Mouse (Mus musculus) heart, embryonic 11.5 days (tissue): ENCODE results near the gene Rplp0. TPM values are rescaled to one million over a fixed set of nuclear protein-coding genes. Genes with fewer than 3 reads are reported as not detected.
A peak's percentile ranks its signal among the peaks of the same experiment; 100 is the strongest.

ENCODE experiments used
- ATAC-seq: fragments of 200-750 bp; cut with Nextera tagmentation; replicated peaks from 2 replicates; pipeline ENCODE4 v1.8.0; 2017; ENCODE audit warnings: moderate library complexity; ENCODE audit not compliant: insufficient number of reproducible peaks, low FRiP score, low TSS enrichment
- H3K27ac ChIP-seq: fragments of 300-500 bp; sonication (generic); 2 replicates; pipeline ENCODE4 v1.5.1; 2014; ENCODE audit warnings: mild to moderate bottlenecking, low read depth, low read length
- H3K27me3 ChIP-seq: fragments of 300-500 bp; sonication (generic); 2 replicates; pipeline ENCODE4 v1.6.1; 2014; ENCODE audit warnings: mild to moderate bottlenecking, low read length, mixed read lengths; ENCODE audit not compliant: control insufficient read depth, insufficient read depth
- H3K36me3 ChIP-seq: fragments of 300-500 bp; sonication (generic); 2 replicates; pipeline ENCODE4 v1.6.1; 2014; ENCODE audit warnings: mild to moderate bottlenecking, low read length, moderate library complexity, mixed read lengths; ENCODE audit not compliant: control insufficient read depth, insufficient read depth
- H3K4me1 ChIP-seq: fragments of 300-500 bp; sonication (generic); 2 replicates; pipeline ENCODE4 v1.6.1; 2014; ENCODE audit warnings: low read length; ENCODE audit not compliant: control insufficient read depth, insufficient read depth
- H3K4me2 ChIP-seq: fragments of 300-500 bp; sonication (generic); 2 replicates; pipeline ENCODE4 v1.6.1; 2014; ENCODE audit warnings: mild to moderate bottlenecking, moderate library complexity
- H3K4me3 ChIP-seq: fragments of 300-500 bp; sonication (generic); 2 replicates; pipeline ENCODE4 v1.5.1; 2014; ENCODE audit warnings: low read depth, low read length
- H3K9ac ChIP-seq: fragments of 300-500 bp; sonication (generic); 2 replicates; pipeline ENCODE4 v1.6.1; 2014; ENCODE audit warnings: mild to moderate bottlenecking, low read depth, low read length, moderate library complexity
- H3K9me3 ChIP-seq: fragments of 300-500 bp; sonication (generic); replicated peaks from 2 replicates; pipeline ENCODE4 v1.6.1; 2016; ENCODE audit warnings: low read length; ENCODE audit not compliant: control insufficient read depth
- WGBS: fragments of 180-500 bp; shearing (Covaris S2); extraction: QIAGEN DNeasy Blood & Tissue Kit; methylation state at CpG from one replicate; pipeline ENCODE4 v1.1.7; 2014; ENCODE audit not compliant: insufficient replicate concordance; 5-methylcytosine and 5-hydroxymethylcytosine counted together
- polyA plus RNA-seq: library from polyadenylated mRNA; unstranded; fragments of >200 nt; fragmentation: Nextera tagmentation; extraction: Ambion mirVana; gene quantifications from 2 replicates; pipeline ENCODE4 v1.2.1, GENCODE M21; 2014

The Rplp0 gene
- polyA plus RNA-seq, 1 experiment from 2014 or later, result 1,275 TPM

DNA sequence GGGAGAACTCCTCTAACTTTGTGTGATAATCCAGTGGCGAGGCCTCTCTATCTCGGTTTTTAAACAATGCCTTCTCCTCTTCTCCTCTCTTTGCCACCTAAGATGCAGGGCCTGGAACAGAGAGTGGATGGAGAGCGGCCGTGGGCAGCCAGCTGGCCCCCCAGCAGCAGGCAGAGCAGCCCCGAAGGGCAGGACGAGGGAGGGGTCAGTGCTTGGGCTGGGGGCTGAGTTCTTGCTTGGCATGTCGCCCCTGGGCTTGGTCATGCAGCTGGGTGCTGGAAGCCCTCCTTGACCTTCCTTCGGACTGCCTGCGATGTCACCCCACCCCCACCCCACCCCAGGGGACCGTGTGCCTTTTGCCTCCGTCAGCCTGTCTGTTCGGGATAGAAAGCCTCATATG, 7.9 kb upstream of the Rplp0 start:
- H3K9ac ChIP-seq, result 0 out of 2 replicates have a peak overlapping the region, but pooled peaks have one; percentile 22

DNA sequence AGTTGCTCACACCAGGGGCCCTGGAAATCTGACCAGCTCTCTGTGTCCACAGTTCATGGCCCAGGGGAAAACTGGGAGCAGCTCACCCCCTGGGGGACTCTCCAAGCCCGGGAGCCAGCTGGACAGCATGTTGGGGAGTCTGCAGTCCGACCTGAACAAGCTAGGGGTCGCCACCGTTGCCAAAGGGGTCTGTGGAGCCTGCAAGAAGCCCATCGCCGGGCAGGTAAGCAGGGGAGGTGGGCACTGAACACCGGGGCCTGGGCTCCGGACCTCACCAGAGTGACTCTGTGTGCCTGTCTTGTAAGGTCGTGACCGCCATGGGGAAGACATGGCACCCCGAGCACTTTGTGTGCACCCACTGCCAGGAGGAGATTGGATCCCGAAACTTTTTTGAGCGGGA, 7.5 kb upstream of the Rplp0 start:
- no peaks in the 10 kb centered on the region for H3K9me3 ChIP-seq
- H3K36me3 ChIP-seq, result peaks cover 25% of the 10 kb centered on the region
- 74% methylated on average over 13 of the region's 13 CpGs for WGBS
- H3K9ac ChIP-seq, result no peak overlapping the region
- peaks cover 12% of the 10 kb centered on the region for H3K4me1 ChIP-seq
- no peaks in the 10 kb centered on the region for H3K27me3 ChIP-seq
- H3K4me2 ChIP-seq, result no peak overlapping the region
- no peak overlapping the region for H3K4me3 ChIP-seq
- ATAC-seq, result no peak
- no peak overlapping the region for H3K27ac ChIP-seq

More for the DNA sequence above, 7.9 kb upstream of the Rplp0 start:
- WGBS, result 62% methylated on average over 12 of the region's 12 CpGs
- no peaks in the 10 kb centered on the region for H3K27me3 ChIP-seq
- ATAC-seq, result no peak
- H3K4me1 ChIP-seq, result peaks cover 16% of the 10 kb centered on the region
- peaks cover 28% of the 10 kb centered on the region for H3K36me3 ChIP-seq
- H3K9me3 ChIP-seq, result no peaks in the 10 kb centered on the region
- H3K27ac ChIP-seq, result no peak overlapping the region
- no peak overlapping the region for H3K4me2 ChIP-seq
- H3K4me3 ChIP-seq, result no peak overlapping the region

DNA sequence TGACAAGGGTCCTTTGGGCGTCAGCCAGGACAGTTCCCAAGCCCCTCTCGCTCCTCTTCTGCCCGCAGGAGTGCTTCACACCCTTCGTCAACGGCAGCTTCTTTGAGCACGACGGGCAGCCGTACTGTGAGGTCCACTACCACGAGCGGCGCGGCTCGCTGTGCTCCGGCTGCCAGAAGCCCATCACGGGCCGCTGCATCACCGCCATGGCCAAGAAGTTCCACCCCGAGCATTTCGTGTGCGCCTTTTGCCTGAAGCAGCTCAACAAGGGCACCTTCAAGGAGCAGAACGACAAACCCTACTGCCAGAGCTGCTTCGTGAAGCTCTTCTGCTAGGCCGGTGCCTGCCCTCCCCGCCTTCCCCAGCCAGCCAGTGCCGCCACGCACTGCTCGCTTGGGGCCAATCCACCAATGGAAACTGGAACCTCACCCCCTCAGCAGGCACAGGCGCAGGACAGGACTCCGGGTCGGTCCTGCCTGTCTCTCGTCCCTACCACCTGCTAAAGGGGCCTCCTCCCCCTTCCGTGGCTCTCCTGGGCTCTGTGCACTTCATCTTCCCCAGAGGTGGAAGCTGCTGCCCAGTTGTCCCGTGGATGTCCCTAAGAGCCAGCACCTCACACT, 5.4 kb upstream of the Rplp0 start:
- no peaks in the 10 kb centered on the region for H3K27me3 ChIP-seq
- no peak overlapping the region for H3K27ac ChIP-seq
- no peak overlapping the region for H3K9ac ChIP-seq
- no peak overlapping the region for H3K4me3 ChIP-seq
- ATAC-seq, result no peak
- H3K9me3 ChIP-seq, result no peaks in the 10 kb centered on the region
- peaks cover 7% of the 10 kb centered on the region; the same call in 1 of the 2 replicates for H3K4me1 ChIP-seq
- H3K36me3 ChIP-seq, result peaks cover 19% of the 10 kb centered on the region
- no peak overlapping the region for H3K4me2 ChIP-seq
- WGBS, result 80% methylated on average over 33 of the region's 33 CpGs

DNA sequence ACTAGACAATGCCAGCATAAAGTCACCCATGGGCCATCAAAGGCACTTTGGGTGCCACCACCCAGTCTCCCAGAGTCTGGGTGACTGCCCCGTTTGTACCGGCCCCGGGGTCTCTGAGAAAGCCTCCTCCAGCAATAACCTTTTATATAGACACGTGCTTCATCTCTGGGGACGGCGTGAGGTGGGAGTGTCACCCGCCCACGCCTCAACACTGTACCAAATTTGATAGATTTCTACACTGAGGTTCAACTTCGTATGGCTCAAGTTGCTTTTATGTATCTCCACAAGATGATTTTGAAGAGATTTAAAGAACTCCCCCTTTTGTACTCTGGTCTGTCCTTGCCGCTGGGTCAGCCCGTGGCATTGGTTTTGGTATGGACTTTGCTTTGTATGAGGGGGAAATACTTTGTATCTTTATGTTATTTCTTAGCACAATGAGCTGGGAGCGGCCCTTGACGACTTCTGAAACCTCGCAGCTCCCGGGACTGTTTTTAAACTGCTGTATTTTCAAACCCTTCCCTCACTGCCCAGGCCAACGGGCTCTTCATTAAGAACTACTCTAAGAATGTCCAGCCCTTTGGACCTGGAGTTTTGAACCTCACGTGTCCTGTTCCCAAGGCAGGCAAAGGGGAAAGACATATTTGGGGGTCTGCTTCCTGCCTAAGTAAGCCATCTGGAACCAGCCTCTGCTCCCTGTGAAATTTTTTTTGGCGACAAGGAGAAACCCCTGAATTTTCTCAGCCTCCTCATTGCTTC, 4.6 kb upstream of the Rplp0 start:
- Histone ChIP-seq H3K4me3 (no peak overlapping the region), H3K36me3 (peaks cover 18% of the 10 kb centered on the region), H3K27ac (no peak overlapping the region), H3K4me1 (peaks cover 7% of the 10 kb centered on the region; the same call in 1 of the 2 replicates), H3K4me2 (no peak overlapping the region), H3K9ac (no peak overlapping the region), H3K27me3 (no peaks in the 10 kb centered on the region), H3K9me3 (no peaks in the 10 kb centered on the region)
- 85% methylated on average over 18 of the region's 18 CpGs for WGBS
- no peak for ATAC-seq

DNA sequence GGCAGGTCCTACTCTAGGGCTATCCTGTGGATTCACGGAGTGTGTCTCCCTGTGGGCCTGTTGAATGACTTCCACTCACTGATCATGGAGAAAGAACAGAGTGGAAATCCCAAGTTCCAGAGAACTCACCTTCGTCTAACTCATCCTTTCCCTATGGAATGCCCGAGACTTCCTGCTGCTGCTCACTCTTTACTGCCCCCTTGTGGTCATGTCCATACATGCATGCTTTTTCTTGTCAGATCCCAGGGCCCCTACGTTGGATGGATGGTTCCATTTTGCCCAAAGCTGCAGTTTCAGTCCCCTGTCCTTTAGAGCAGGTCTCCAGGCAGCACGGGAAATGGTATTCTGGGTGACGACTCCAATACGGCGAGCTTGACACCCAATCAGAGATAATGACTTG, 3.0 kb upstream of the Rplp0 start:
- no peak for ATAC-seq
- no peak overlapping the region for H3K27ac ChIP-seq
- peaks cover 13% of the 10 kb centered on the region for H3K4me1 ChIP-seq
- H3K4me2 ChIP-seq, result peak overlapping the region; percentile 25; the same call in 1 of the 2 replicates
- peaks cover 22% of the 10 kb centered on the region for H3K36me3 ChIP-seq
- H3K9ac ChIP-seq, result no peak overlapping the region
- no peaks in the 10 kb centered on the region for H3K9me3 ChIP-seq
- no peaks in the 10 kb centered on the region for H3K27me3 ChIP-seq
- H3K4me3 ChIP-seq, result no peak overlapping the region
- WGBS, result 10% methylated on average over 8 of the region's 8 CpGs

DNA sequence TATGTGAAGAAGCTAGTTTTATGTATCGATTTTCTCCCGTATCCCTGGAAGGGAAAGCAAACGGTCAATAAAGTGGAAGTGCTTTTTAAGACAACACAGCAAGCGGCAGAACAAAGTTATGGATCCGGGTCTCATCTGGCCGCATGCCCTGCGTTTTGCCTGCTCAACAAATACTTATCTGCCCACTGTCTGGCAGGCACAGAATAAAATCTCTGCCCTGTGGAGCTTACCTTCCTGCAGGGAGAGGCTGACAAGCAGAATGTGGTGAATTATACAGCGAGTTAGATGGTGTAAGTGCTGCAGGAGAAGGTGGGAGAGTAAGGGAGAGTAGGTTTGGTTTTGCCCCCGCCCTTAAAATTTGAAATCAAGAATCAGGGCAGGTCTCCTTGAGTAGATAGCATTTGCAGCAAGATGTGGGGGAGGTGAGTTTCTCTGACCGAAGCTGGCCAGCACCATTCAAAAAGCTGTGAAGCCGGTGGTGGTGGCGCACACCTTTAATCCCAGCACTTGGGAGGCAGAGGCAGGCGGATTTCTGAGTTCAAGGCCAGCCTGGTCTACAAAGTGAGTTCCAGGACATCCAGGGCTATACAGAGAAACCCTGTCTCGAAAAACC, 979 bp upstream of the Rplp0 start:
- peaks cover 30% of the 10 kb centered on the region for H3K36me3 ChIP-seq
- no peak overlapping the region for H3K4me3 ChIP-seq
- H3K9ac ChIP-seq, result no peak overlapping the region
- 86% methylated on average over 14 of the region's 14 CpGs for WGBS
- ATAC-seq, result no peak
- H3K9me3 ChIP-seq, result no peaks in the 10 kb centered on the region
- H3K4me2 ChIP-seq, result no peak overlapping the region
- peaks cover 14% of the 10 kb centered on the region for H3K4me1 ChIP-seq
- no peaks in the 10 kb centered on the region for H3K27me3 ChIP-seq
- no peak overlapping the region for H3K27ac ChIP-seq

DNA sequence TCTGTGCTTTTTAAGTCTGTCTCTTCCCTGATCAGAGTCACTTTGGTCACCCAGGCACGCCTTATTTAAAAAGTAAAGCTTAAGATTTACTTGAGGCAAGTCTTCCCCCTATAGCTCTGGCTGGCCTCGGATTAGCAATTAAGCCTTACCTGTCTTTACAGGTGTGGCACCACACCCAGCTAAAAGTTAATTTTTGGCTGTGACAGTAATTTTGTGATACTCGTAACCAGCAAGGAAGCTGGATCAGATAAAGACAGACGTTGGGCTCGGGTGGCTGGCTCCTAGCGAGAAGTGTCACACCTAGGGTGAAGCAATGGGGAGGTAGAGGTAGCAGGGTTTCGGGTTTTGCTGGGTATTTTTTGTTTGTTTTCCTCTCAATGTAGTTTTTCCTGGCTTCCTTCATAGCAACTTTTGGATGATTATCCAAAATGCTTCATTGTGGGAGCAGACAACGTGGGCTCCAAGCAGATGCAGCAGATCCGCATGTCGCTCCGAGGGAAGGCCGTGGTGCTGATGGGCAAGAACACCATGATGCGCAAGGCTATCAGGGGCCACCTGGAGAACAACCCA, 1.2 kb downstream of the Rplp0 start:
- H3K27ac ChIP-seq, result no peak overlapping the region; the same call in 1 of the 2 replicates
- ATAC-seq, result no peak

GRCm38 (mm10) chr5:115563771-115564585, 4.7 kb downstream of the Rplp0 start:
- peak overlapping the region; percentile 86 for H3K4me2 ChIP-seq
- H3K27ac ChIP-seq, result peak overlapping the region; percentile 50; the same call in 1 of the 2 replicates
- H3K36me3 ChIP-seq, result peaks cover 20% of the 10 kb centered on the region
- no peaks in the 10 kb centered on the region for H3K9me3 ChIP-seq
- H3K27me3 ChIP-seq, result no peaks in the 10 kb centered on the region
- WGBS, result 42% methylated on average over 5 of the region's 5 CpGs
- peaks cover 27% of the 10 kb centered on the region for H3K4me1 ChIP-seq
- H3K4me3 ChIP-seq, result no peak overlapping the region
- ATAC-seq, result no peak
- no peak overlapping the region for H3K9ac ChIP-seq

More for the DNA sequence above, 1.2 kb downstream of the Rplp0 start:
- H3K9ac ChIP-seq, result peak overlapping the region; percentile 99
- peaks cover 20% of the 10 kb centered on the region for H3K36me3 ChIP-seq
- peak overlapping the region; percentile 90 for H3K4me3 ChIP-seq
- no peaks in the 10 kb centered on the region for H3K9me3 ChIP-seq
- 31% methylated on average over 13 of the region's 13 CpGs for WGBS
- H3K27me3 ChIP-seq, result no peaks in the 10 kb centered on the region
- peak overlapping the region; percentile 79 for H3K4me2 ChIP-seq
- H3K4me1 ChIP-seq, result peaks cover 17% of the 10 kb centered on the region
